Mouse (Mus musculus) adrenal gland, adult 8-10 months (tissue): ENCODE results near the gene Ccdc24. TPM values are rescaled to one million over a fixed set of nuclear protein-coding genes. Genes with fewer than 3 reads are reported as not detected.

Experiments used
- DNase-seq: peaks from one replicate; pipeline ENCODE4 v3.0.0; 2022
- total RNA-seq, 4 experiments: library from RNA; stranded (reverse); gene quantifications; 2 replicates each; pipeline ENCODE4 v1.2.4; 2022

The Ccdc24 gene
- total RNA-seq, 4 experiments from 2014 or later, result 1.1 to 1.8 (median 1.5) TPM

GRCm38 (mm10) chr4:117890750-117891149 is 18.4 kb upstream of the Ccdc24 start:
- DNase-seq, result no peak

GRCm38 (mm10) chr4:117890031-117890430 is 17.7 kb upstream of the Ccdc24 start:
- no peak for DNase-seq

GRCm38 (mm10) chr4:117889471-117889870 is 17.1 kb upstream of the Ccdc24 start:
- no peak for DNase-seq

DNA sequence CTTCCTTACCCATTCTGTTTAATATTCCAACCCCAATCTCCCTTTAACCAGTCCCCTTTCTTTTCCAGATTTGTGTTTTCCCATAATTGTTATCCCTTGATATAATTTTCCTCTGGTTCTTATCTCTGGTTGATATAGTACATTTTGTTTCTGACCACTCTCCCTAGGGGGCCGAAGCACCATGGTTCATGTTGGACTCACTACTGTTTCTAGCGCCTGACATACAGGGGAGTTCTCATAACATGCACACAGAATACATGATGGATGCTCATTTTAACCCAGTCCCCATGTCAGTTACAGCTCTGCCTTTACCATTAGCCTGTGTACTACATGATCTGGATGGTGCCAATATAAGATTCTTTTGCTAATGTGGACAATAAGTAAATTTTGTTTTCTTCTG is 15.6 kb upstream of the Ccdc24 start:
- no peak for DNase-seq

- DNase-seq, result peak; percentile 90
Observed at GRCm38 (mm10) chr4:117887133-117887532, 14.8 kb upstream of the Ccdc24 start, which contains the start of gene Atp6v0b. Gene Atp6v0b, minus strand, starts transcription at chr4:117887333.

DNA sequence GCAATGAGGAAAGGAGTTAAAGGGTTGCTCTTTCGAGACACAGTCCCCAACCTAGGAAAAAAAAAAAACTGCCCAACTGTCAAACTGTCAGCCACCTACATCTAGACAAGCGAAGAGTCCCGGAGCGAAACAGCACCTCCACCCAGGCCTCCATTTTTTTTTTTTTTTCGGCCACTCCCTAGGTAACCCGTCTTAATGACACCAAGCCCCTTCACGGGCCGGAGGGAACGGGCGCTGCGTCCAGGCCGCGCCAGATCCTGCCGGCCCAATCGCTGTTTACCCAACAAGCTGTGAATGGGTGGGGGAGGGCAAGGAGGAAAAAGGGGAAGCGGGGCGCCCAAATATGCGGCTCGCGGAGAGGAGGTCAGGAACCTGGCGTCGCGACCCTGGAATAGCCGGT is 14.3 kb upstream of the Ccdc24 start:
- DNase-seq, result no peak

- no peak for DNase-seq
Observed at GRCm38 (mm10) chr4:117885994-117886393, 13.6 kb upstream of the Ccdc24 start.

GRCm38 (mm10) chr4:117885093-117885492 is 12.7 kb upstream of the Ccdc24 start:
- no peak for DNase-seq

GRCm38 (mm10) chr4:117884146-117884545 is 11.8 kb upstream of the Ccdc24 start:
- no peak for DNase-seq

GRCm38 (mm10) chr4:117882701-117883691 is 10.6 kb upstream of the Ccdc24 start, which contains the start of gene B4galt2:
Gene B4galt2, minus strand, starts transcription at chr4:117883487.
- no peak for DNase-seq

DNA sequence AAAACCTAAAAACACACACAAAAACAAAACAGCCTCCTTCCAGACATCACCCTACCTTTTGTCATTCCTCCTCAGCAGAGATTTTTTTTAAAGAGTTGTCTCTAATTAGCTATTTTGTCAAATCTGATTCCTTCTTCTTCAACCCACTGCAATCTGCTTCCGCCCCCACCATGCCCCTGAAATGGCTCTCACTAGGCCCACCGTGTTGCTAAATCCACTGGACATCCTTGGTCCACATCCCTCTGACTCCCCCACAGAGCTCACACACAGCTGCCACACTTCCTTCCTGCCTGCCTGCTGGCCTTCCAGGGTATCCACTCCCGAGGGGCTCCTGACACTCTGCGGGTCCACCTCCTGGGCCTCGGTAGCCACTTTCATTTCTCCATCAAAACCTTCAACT is 6.3 kb upstream of the Ccdc24 start:
- DNase-seq, result no peak

DNA sequence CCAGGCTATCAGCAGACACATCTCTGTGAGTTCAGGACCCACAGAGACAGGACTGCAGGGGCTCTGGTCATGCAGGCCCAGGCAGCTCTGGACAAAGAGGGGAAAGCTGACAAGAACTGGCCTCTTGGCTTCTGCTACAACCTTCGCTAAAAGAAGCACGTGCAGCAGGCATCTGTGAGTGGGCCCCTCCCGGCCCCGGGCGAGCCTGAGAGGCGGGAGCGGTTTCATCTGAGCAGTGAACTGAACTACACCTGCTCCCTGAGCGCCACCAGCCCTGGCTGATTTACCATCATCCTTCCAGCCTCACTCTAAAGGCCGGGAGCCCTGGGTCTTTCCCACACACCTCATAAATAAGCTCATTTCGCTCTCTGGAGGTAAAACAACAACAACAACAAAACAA is 5.9 kb upstream of the Ccdc24 start:
- DNase-seq, result no peak

DNA sequence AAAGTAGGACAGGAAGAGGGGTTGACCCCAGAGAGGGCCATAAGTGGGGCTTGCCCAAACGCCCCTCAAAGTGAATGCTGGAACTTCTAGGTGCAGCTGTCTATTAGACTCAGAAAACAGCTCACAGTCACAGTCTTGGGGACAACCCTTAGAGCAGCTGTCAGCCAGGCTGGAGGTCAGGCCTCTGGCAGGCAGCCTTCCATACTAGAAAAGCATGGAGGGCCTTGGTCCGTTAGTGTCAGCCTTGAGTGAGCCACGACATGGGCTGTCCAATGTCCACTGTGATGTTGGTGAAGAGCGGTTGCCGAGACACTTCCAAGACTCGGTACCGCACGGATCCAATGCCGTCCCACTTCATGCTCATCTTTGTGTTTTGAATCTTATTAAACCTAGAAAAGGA is 1.3 kb upstream of the Ccdc24 start:
- no peak for DNase-seq

GRCm38 (mm10) chr4:117871787-117872186 is 570 bp downstream of the Ccdc24 start:
- no peak for DNase-seq

DNA sequence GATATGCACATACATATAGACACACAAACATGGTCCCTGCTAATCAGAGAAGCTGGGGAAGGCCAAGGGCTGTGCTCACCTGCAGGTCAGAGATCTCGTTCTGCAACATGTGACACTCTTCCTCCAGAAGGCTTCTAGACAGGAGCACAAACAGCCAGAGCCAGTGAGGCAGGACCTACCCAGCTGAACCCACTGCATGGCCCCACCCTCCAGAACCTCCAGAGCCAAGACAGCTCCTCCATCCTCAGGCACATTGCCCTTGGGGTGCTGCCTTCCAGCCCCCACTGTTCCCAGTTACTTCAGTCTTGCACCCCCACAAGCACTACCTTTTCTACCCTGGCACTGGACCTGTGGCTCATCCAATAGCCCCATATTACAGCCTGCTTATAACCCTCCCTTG is 1.9 kb downstream of the Ccdc24 start:
- no peak for DNase-seq

GRCm38 (mm10) chr4:117869317-117869716 is 3.0 kb downstream of the Ccdc24 start:
- DNase-seq, result no peak

DNA sequence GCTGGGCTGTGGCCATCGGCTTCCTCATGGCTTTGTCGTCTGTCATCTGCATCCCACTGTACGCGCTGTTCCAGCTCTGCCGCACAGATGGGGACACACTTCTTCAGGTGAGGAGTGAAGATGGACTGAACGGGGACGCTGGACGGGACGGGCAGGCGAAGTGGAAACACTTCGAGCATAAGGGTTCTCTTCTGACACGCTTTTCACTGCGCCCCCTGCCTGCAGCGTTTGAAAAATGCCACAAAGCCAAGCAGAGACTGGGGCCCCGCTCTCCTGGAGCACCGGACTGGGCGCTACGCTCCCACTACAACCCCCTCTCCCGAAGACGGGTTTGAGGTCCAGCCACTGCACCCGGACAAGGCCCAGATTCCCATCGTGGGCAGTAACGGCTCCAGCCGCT is 4.5 kb downstream of the Ccdc24 start:
- DNase-seq, result no peak

- DNase-seq, result no peak
Observed at GRCm38 (mm10) chr4:117867000-117867399, 5.4 kb downstream of the Ccdc24 start.

- DNase-seq, result peak; percentile 86
Observed at GRCm38 (mm10) chr4:117866083-117866482, 6.3 kb downstream of the Ccdc24 start.

GRCm38 (mm10) chr4:117862823-117863222 is 9.5 kb downstream of the Ccdc24 start:
- no peak for DNase-seq

DNA sequence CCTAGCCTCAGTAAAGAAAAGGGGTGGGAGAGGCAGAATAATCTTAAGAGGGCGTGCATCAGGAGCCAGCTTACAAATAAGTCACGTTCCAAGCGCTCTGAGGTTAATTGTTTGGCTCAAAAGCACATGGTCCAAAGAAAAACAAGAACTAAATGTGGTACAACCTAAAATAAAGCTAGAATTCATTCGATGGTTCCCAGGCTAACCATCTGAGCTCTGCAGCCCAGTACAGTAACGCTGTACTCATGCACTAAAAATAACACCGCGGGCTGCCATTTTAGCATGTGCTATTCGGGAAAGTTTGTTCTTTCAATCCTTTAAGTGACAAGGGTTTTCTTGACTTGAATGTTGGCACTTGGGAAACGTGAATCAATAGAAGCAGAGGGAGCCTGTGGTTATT is 11.8 kb downstream of the Ccdc24 start:
- DNase-seq, result no peak

- no peak for DNase-seq
Observed at GRCm38 (mm10) chr4:117858794-117859193, 13.6 kb downstream of the Ccdc24 start.

- DNase-seq, result no peak
Observed at GRCm38 (mm10) chr4:117855146-117855545, 17.2 kb downstream of the Ccdc24 start.
